Mouse (Mus musculus) midbrain, embryonic 16.5 days (tissue): ENCODE results near the gene 3110082J24Rik. TPM values are rescaled to one million over a fixed set of nuclear protein-coding genes. Genes with fewer than 3 reads are reported as not detected.

Experiments used
- ATAC-seq: fragments of 200-750 bp; cut with Nextera tagmentation; 2 replicates; pipeline ENCODE4 v1.8.0; 2017; ENCODE audit warnings: moderate TSS enrichment
- H3K27ac ChIP-seq: fragments of 300-500 bp; sonication (generic); 2 replicates; pipeline ENCODE4 v1.5.1; 2014; ENCODE audit warnings: mild to moderate bottlenecking, low read length, mixed read lengths
- H3K27me3 ChIP-seq: fragments of 300-500 bp; sonication (generic); 2 replicates; pipeline ENCODE4 v1.6.1; 2014; ENCODE audit warnings: low read depth, low read length, mixed read lengths; ENCODE audit not compliant: control insufficient read depth, insufficient read depth
- H3K36me3 ChIP-seq: fragments of 300-500 bp; sonication (generic); 2 replicates; pipeline ENCODE4 v1.6.1; 2014; ENCODE audit warnings: mild to moderate bottlenecking, low read length, moderate library complexity, mixed read lengths; ENCODE audit not compliant: control insufficient read depth, insufficient read depth
- H3K4me1 ChIP-seq: fragments of 300-500 bp; sonication (generic); 2 replicates; pipeline ENCODE4 v1.6.1; 2014; ENCODE audit warnings: mild to moderate bottlenecking, low read length, mixed read lengths; ENCODE audit not compliant: control insufficient read depth, insufficient read depth
- H3K4me2 ChIP-seq: fragments of 300-500 bp; sonication (generic); 2 replicates; pipeline ENCODE4 v1.6.1; 2014; ENCODE audit warnings: mild to moderate bottlenecking, low read length, mixed read lengths
- H3K4me3 ChIP-seq: fragments of 300-500 bp; sonication (generic); 2 replicates; pipeline ENCODE4 v1.5.1; 2014; ENCODE audit warnings: low read depth, mild to moderate bottlenecking, low read length, moderate library complexity, mixed read lengths
- H3K9ac ChIP-seq: fragments of 300-500 bp; sonication (generic); 2 replicates; pipeline ENCODE4 v1.6.1; 2014; ENCODE audit warnings: low read depth, low read length, mixed read lengths
- H3K9me3 ChIP-seq: fragments of 300-500 bp; sonication (generic); replicated peaks from 2 replicates; pipeline ENCODE4 v1.6.1; 2014; ENCODE audit warnings: mild to moderate bottlenecking, low read length, mixed read lengths; ENCODE audit not compliant: control insufficient read depth, poor library complexity, severe bottlenecking
- WGBS: fragments of 180-500 bp; shearing (Covaris S2); extraction: QIAGEN DNeasy Blood & Tissue Kit; methylation state at CpG from one replicate; pipeline ENCODE4 v1.1.7; 2014; 5-methylcytosine and 5-hydroxymethylcytosine counted together
- polyA plus RNA-seq: library from polyadenylated mRNA; unstranded; fragments of >200 nt; fragmentation: Nextera tagmentation; extraction: Ambion mirVana; gene quantifications from 2 replicates; pipeline ENCODE4 v1.2.1, GENCODE M21; 2015

3110082J24Rik gene
- polyA plus RNA-seq, 1 experiment from 2014 or later = 2.6 TPM

DNA sequence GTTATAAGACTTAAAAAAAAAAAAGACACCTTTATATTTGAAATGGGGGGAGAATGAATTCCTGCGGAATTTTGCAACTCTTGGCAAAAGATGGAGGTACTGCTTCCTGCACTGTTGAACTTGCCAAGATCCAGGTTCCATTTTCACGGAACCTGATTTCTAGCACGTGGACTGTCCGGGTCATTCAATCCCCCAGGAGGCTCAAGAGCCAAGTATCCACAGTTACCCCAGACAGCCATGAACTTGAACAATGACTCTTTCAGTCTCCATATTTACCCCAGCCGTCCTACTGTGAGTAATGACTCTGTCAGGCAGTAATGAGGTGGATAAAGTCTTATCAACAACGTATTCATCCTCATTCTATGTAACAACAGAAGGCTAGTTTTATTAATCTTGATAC, 40.6 kb upstream of the 3110082J24Rik start:
- no peak overlapping the region for H3K4me3 ChIP-seq
- no peak for ATAC-seq
- no peak overlapping the region for H3K4me2 ChIP-seq
- no peaks in the 10 kb centered on the region for H3K27me3 ChIP-seq
- no peak overlapping the region for H3K27ac ChIP-seq
- WGBS = 94% methylated on average over 6 of the region's 6 CpGs
- peaks cover 25% of the 10 kb centered on the region for H3K36me3 ChIP-seq
- H3K4me1 ChIP-seq = peaks cover 3% of the 10 kb centered on the region; the same call in 1 of the 2 replicates
- no peak overlapping the region for H3K9ac ChIP-seq
- no peaks in the 10 kb centered on the region for H3K9me3 ChIP-seq

DNA sequence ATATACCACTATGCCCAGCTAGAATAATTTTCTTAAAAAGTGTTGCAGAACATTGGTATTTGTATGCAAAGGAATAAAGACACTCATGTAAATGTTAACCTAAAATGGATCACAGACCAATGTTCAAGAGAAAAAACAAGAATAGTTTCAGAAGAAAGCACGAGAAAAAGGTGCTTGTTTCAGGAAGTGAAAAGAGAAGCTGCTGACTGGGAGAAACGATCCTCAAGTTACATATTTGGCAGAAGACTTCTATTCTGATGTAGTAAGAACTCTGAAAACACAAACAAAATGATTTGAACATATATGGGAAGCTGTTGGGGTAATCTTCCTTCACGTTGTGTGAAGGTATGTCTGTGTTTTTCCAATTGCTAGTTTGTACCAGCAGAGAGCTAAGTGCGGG, 32.3 kb upstream of the 3110082J24Rik start:
- Histone ChIP-seq H3K9me3 (no peaks in the 10 kb centered on the region), H3K27ac (no peak overlapping the region), H3K4me2 (no peak overlapping the region), H3K4me3 (no peak overlapping the region), H3K36me3 (peaks cover 28% of the 10 kb centered on the region), H3K4me1 (no peaks in the 10 kb centered on the region), H3K9ac (no peak overlapping the region), H3K27me3 (no peaks in the 10 kb centered on the region)
- ATAC-seq = no peak
- WGBS = 90% methylated on average over 4 of the region's 4 CpGs

DNA sequence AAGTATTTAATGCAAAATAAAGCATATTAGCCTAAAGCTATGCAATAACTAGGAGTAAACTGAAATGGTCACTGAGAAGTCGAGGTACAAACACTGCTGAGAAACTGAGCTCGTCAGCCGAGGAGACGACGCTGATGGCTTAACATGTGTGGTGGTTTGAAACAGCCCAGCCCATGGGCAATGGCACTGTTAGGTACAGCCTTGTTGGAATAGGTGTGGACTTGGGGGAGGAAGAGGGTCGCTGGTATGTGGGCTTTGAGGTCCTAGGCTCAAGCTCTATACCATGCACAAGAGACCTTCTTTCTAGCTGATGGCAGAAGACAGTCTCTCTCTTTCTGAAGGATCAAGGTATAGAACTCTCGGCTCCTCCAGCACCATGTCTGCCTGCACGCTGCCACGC, 31.4 kb upstream of the 3110082J24Rik start:
- no peak overlapping the region for H3K4me2 ChIP-seq
- H3K9me3 ChIP-seq = no peaks in the 10 kb centered on the region
- no peak overlapping the region for H3K4me3 ChIP-seq
- no peaks in the 10 kb centered on the region for H3K4me1 ChIP-seq
- H3K36me3 ChIP-seq = peaks cover 33% of the 10 kb centered on the region
- no peak for ATAC-seq
- H3K27ac ChIP-seq = no peak overlapping the region
- 94% methylated on average over 9 of the region's 9 CpGs for WGBS
- H3K27me3 ChIP-seq = no peaks in the 10 kb centered on the region
- no peak overlapping the region for H3K9ac ChIP-seq

DNA sequence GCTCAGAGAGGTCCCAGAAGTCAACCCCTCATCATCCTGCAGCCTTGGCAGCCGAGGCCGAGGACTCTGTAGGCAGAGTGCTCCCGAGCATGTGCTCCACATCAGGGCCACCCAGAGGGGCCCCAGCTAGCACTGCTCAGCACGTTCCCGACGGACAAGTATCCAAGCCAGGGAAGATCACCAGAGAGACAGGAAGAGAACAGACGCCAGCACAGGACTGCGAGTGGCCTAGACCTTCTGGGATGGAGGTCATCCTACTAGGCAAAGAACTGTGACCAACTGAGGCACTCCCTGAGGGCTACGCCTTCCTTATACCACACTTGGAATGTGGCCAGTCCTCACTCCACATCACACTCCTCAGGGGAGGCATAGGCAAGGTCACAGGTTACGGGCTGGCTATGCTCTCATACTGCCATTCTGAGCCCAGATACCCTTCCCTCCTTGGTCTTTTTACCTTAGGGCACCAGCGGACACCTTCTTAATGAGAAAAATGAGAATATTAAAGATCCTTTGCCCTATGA, 29.9 kb upstream of the 3110082J24Rik start:
- 95% methylated on average over 11 of the region's 11 CpGs for WGBS
- no peak for ATAC-seq
- no peak overlapping the region for H3K9ac ChIP-seq

GRCm38 (mm10) chr5:30132173-30132572, 26.3 kb upstream of the 3110082J24Rik start:
- Histone ChIP-seq H3K9me3 (no peaks in the 10 kb centered on the region), H3K4me2 (no peak overlapping the region), H3K27me3 (no peaks in the 10 kb centered on the region), H3K4me3 (no peak overlapping the region), H3K9ac (no peak overlapping the region), H3K36me3 (peaks cover 37% of the 10 kb centered on the region), H3K27ac (no peak overlapping the region), H3K4me1 (no peaks in the 10 kb centered on the region)
- WGBS = 98% methylated on average over 2 of the region's 2 CpGs
- no peak for ATAC-seq

More for the DNA sequence above, 29.9 kb upstream of the 3110082J24Rik start:
- Histone ChIP-seq H3K4me3 (no peak overlapping the region), H3K36me3 (peaks cover 34% of the 10 kb centered on the region), H3K27me3 (no peaks in the 10 kb centered on the region), H3K27ac (no peak overlapping the region), H3K4me2 (no peak overlapping the region), H3K4me1 (no peaks in the 10 kb centered on the region), H3K9me3 (no peaks in the 10 kb centered on the region)

GRCm38 (mm10) chr5:30131246-30131645, 25.4 kb upstream of the 3110082J24Rik start:
- Histone ChIP-seq H3K36me3 (peaks cover 42% of the 10 kb centered on the region), H3K27ac (no peak overlapping the region), H3K4me1 (no peaks in the 10 kb centered on the region), H3K9ac (no peak overlapping the region), H3K4me2 (no peak overlapping the region), H3K9me3 (no peaks in the 10 kb centered on the region), H3K27me3 (no peaks in the 10 kb centered on the region), H3K4me3 (no peak overlapping the region)
- no peak for ATAC-seq
- WGBS = 95% methylated on average over 4 of the region's 4 CpGs

GRCm38 (mm10) chr5:30128680-30129079, 22.8 kb upstream of the 3110082J24Rik start:
- 97% methylated on average over 6 of the region's 6 CpGs for WGBS

GRCm38 (mm10) chr5:30127921-30128597, 22.2 kb upstream of the 3110082J24Rik start:
- 91% methylated on average over 13 of the region's 13 CpGs for WGBS
- no peaks in the 10 kb centered on the region for H3K9me3 ChIP-seq
- no peak overlapping the region for H3K9ac ChIP-seq
- H3K4me3 ChIP-seq = no peak overlapping the region
- H3K27ac ChIP-seq = no peak overlapping the region
- H3K27me3 ChIP-seq = no peaks in the 10 kb centered on the region
- ATAC-seq = no peak
- H3K4me2 ChIP-seq = no peak overlapping the region
- H3K4me1 ChIP-seq = no peaks in the 10 kb centered on the region
- H3K36me3 ChIP-seq = peaks cover 56% of the 10 kb centered on the region

More at GRCm38 (mm10) chr5:30128680-30129079, 22.8 kb upstream of the 3110082J24Rik start:
- no peaks in the 10 kb centered on the region for H3K4me1 ChIP-seq
- no peak overlapping the region for H3K9ac ChIP-seq
- H3K4me2 ChIP-seq = no peak overlapping the region
- H3K36me3 ChIP-seq = peaks cover 55% of the 10 kb centered on the region
- no peak for ATAC-seq
- H3K27me3 ChIP-seq = no peaks in the 10 kb centered on the region
- H3K4me3 ChIP-seq = no peak overlapping the region
- no peaks in the 10 kb centered on the region for H3K9me3 ChIP-seq
- no peak overlapping the region for H3K27ac ChIP-seq

GRCm38 (mm10) chr5:30126756-30127155, 20.9 kb upstream of the 3110082J24Rik start:
- no peaks in the 10 kb centered on the region for H3K4me1 ChIP-seq
- no peak overlapping the region for H3K27ac ChIP-seq
- no peak overlapping the region for H3K9ac ChIP-seq
- ATAC-seq = no peak
- WGBS = 92% methylated on average over 7 of the region's 7 CpGs
- H3K4me2 ChIP-seq = no peak overlapping the region
- H3K9me3 ChIP-seq = no peaks in the 10 kb centered on the region
- peaks cover 52% of the 10 kb centered on the region for H3K36me3 ChIP-seq
- H3K4me3 ChIP-seq = no peak overlapping the region
- no peaks in the 10 kb centered on the region for H3K27me3 ChIP-seq
